Mouse (Mus musculus) stomach, embryonic 16.5 days (tissue): Measurements from ENCODE around the gene Tbx1. TPM values are rescaled to one million over a fixed set of nuclear protein-coding genes. Genes with fewer than 3 reads are reported as not detected.
A peak's percentile ranks its signal among the peaks of the same experiment; 100 is the strongest.
"Not testable (repeated sequence)": the region's sequence is repeated elsewhere in the genome, so short reads cannot be mapped to it uniquely, and the experiment has no call there.

Experiments
- ATAC-seq: fragments of 200-750 bp; cut with Nextera tagmentation; 2 replicates; pipeline ENCODE4 v1.8.0; 2017; ENCODE audit warnings: moderate number of reproducible peaks, moderate TSS enrichment; ENCODE audit not compliant: insufficient read depth, low FRiP score
- H3K27ac ChIP-seq: fragments of 300-500 bp; sonication (generic); 2 replicates; pipeline ENCODE4 v1.5.1; 2014; ENCODE audit warnings: low read length
- H3K27me3 ChIP-seq: fragments of 300-500 bp; sonication (generic); 2 replicates; pipeline ENCODE4 v1.6.1; 2014; ENCODE audit warnings: low read length, control low read depth, mixed read lengths; ENCODE audit not compliant: control insufficient read depth, insufficient read depth
- H3K36me3 ChIP-seq: fragments of 300-500 bp; sonication (generic); 2 replicates; pipeline ENCODE4 v1.6.1; 2014; ENCODE audit warnings: low read length; ENCODE audit not compliant: control insufficient read depth, insufficient read depth
- H3K4me1 ChIP-seq: fragments of 300-500 bp; sonication (generic); 2 replicates; pipeline ENCODE4 v1.6.1; 2014; ENCODE audit warnings: low read length, control low read depth, mixed read lengths; ENCODE audit not compliant: control insufficient read depth, insufficient read depth
- H3K4me2 ChIP-seq: fragments of 300-500 bp; sonication (generic); 2 replicates; pipeline ENCODE4 v1.6.1; 2014; ENCODE audit warnings: low read depth, low read length, mixed read lengths
- H3K4me3 ChIP-seq: fragments of 300-500 bp; sonication (generic); replicated peaks from 2 replicates; pipeline ENCODE4 v1.5.1; 2014; ENCODE audit warnings: mild to moderate bottlenecking, low read length
- H3K9ac ChIP-seq: fragments of 300-500 bp; sonication (generic); 2 replicates; pipeline ENCODE4 v1.6.1; 2014; ENCODE audit warnings: low read length
- H3K9me3 ChIP-seq: fragments of 300-500 bp; sonication (generic); replicated peaks from 2 replicates; pipeline ENCODE4 v1.6.1; 2016; ENCODE audit warnings: low read length, control low read depth; ENCODE audit not compliant: control insufficient read depth
- WGBS: fragments of 180-500 bp; shearing (Covaris S2); extraction: QIAGEN DNeasy Blood & Tissue Kit; methylation state at CpG from one replicate; pipeline ENCODE4 v1.1.7; 2014; 5-methylcytosine and 5-hydroxymethylcytosine counted together
- polyA plus RNA-seq: library from polyadenylated mRNA; unstranded; fragments of >200 nt; fragmentation: Nextera tagmentation; extraction: Ambion mirVana; gene quantifications from 2 replicates; pipeline ENCODE4 v1.2.1, GENCODE M21; 2015

The Tbx1 gene
- polyA plus RNA-seq, 1 experiment from 2014 or later = 0.84 TPM

DNA sequence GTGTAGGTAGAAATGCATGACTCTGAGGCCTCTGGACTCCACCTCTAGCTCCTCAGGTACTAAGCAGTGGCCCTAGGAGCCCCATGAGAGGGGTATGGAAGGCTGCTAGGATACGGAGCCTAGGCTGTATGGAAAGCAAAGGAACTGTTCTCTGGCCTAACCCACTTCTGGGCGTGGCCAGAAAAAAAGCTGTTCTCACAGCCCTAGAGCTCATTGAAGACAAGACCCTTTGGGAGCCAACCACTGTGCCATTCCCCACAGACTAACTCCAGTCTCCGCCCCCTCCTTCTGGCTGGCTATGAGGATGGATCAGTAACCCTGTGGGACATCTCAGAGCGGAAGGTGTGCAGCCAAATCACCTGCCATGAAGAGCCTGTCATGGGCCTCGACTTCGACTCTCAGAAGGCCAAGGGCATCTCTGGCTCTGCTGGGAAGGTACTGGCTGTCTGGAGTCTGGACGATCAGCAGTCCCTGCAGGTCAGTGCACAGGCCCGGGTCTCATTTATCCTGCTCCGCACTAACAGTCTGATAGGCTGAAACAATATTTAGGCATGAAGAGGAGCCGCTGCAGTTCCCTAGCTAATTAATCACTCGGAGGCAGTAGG lies 38.3 kb downstream of the Tbx1 start:
- 45% methylated on average over 11 of the region's 11 CpGs for WGBS
- Histone ChIP-seq H3K4me1 (peaks cover 2% of the 10 kb centered on the region; the same call in 1 of the 2 replicates), H3K9ac (no peak overlapping the region), H3K4me3 (no peak overlapping the region), H3K27ac (no peak overlapping the region), H3K4me2 (no peak overlapping the region), H3K27me3 (no peaks in the 10 kb centered on the region), H3K9me3 (no peaks in the 10 kb centered on the region), H3K36me3 (no peaks in the 10 kb centered on the region)
- ATAC-seq = no peak

DNA sequence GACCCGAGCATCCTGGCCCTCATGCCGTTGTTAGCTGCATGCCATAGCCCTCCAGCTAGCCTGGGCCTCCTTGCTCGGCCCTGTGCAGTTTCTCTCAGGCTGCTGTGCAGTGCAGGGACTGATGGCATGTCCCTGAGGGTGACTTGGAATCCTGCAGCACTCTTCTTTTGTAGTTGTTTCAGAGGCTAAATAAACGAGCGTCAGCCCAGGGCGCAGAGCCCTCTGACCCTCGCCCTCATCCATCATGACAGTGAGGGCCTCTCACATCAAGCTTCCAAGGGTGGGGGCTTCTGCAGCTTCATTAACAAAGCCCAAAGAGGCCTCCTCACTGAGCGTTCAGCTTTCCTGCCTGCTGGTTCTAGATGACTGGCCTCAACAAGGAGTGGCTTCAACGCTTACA lies 38.9 kb downstream of the Tbx1 start:
- Histone ChIP-seq H3K4me2 (no peak overlapping the region), H3K4me3 (no peak overlapping the region), H3K36me3 (no peaks in the 10 kb centered on the region), H3K27me3 (no peaks in the 10 kb centered on the region), H3K9ac (0 out of 2 replicates have a peak overlapping the region, but pooled peaks have one; percentile 27), H3K9me3 (no peaks in the 10 kb centered on the region), H3K27ac (no peak overlapping the region), H3K4me1 (peaks cover 2% of the 10 kb centered on the region; the same call in 1 of the 2 replicates)
- WGBS = 28% methylated on average over 9 of the region's 9 CpGs
- no peak for ATAC-seq

DNA sequence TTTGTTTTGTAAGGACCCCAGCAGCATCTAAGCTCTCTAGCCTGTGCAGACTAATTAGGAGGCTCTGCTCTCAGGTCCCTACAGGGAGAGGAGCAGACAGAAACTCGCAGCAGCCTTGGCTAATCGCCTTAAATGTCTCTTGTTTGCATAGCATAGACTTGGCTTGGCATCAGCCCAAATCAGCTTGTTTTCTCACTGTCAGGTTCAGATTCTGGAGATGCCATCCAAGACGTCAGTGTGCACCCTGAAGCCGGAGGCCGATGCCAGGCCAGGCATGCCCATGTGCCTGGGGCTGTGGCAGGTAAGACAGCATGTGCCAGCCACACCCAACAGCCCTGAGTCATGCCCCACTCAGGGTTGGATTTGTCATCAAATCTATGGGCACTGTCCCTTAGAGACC lies 42.6 kb downstream of the Tbx1 start:
- 65% methylated on average over 5 of the region's 5 CpGs for WGBS
- H3K4me1 ChIP-seq = peaks cover 2% of the 10 kb centered on the region; the same call in 1 of the 2 replicates
- ATAC-seq = no peak

DNA sequence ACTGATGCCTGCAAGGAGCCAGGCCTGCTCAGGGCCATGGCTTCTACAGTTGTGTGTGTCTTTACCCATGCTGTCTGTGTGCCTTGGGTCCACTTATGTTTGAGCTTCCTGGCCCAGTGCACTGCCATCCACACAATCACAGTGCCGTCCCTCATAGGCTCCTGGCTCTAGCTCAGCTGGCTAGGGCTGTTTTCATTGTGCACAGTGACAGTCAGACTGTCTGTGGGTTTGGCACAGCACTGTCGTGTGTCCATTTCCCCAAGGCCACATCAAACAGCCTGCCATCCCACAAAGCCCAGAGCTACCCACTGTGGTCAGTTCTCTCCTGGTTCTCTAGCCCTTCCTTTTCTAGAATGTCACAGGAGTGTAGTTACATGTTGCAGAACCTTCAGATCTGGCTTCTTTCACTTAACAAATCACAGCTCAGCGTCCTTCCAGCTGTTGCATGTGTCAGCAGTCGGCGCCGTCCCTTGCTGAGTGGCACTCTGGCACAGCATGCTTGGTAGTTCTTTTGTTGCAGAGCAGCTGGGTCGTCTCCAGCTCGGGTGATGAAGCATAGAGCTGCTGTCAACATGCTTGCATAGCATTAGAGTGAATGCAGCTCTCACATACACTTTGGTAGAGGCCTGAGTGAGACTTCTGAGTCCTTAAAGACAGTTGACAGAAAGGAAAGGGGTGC lies 47.2 kb downstream of the Tbx1 start:
- H3K4me1 ChIP-seq = no peaks in the 10 kb centered on the region
- ATAC-seq = no peak

More for the DNA sequence above, 42.6 kb downstream of the Tbx1 start:
- Histone ChIP-seq H3K4me2 (no peak overlapping the region), H3K36me3 (no peaks in the 10 kb centered on the region), H3K9ac (no peak overlapping the region), H3K9me3 (no peaks in the 10 kb centered on the region), H3K4me3 (no peak overlapping the region), H3K27ac (no peak overlapping the region), H3K27me3 (no peaks in the 10 kb centered on the region)

DNA sequence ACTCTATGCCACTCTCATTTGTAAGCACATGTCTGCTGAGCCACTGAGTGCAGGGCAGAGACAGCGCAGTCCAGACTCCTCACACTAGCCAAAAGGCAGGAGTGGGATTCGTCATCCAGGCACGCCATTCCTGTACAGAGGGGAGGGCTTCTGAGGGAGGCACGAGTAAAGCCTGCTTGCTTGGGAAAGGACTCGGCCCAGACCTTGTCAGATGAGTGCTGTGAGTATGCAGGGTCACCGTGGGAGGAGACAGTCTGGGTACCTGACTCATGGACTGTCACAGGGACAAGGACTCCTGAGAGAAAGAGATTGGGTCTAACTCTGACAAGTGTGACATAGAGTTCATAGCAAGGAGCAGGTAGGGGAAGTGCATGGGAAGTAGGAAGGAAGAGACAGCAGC lies 51.2 kb downstream of the Tbx1 start:
- no peak overlapping the region for H3K9ac ChIP-seq

More for the DNA sequence above, 47.2 kb downstream of the Tbx1 start:
- Histone ChIP-seq H3K4me3 (no peak overlapping the region), H3K27me3 (no peaks in the 10 kb centered on the region), H3K9ac (no peak overlapping the region), H3K36me3 (no peaks in the 10 kb centered on the region), H3K4me2 (no peak overlapping the region), H3K27ac (no peak overlapping the region), H3K9me3 (no peaks in the 10 kb centered on the region)
- WGBS = 56% methylated on average over 8 of the region's 8 CpGs

DNA sequence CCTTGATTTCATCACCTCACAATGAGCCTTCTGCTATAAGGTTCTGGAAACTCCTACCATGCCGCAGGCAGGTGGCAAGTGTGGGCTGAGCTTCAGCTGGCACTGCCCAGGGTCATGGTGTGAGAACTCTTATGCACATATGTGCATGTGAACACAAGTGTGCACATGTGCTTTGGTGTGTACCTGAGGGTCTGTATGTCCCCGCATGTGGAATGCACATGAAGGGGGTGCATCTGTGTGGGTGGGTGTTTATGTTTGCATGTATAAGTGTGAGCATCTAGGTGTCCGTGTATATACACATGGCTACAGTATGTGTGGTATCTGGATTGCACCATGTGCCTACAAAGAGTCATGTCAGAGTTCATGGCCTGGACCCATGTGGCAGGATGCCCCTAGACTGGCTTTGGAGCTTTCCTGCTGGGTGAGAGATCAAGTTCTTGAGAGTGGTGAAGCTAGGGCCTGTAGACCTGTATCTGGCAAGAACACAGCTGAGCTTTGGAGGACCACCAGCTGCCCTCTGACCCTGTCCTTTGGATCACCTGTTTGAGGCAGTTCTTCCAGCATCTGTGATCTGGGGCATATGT lies 53.0 kb downstream of the Tbx1 start:
- WGBS = 90% methylated on average over 3 of the region's 3 CpGs
- H3K9ac ChIP-seq = no peak overlapping the region
- no peaks in the 10 kb centered on the region for H3K36me3 ChIP-seq
- H3K4me3 ChIP-seq = no peak overlapping the region
- ATAC-seq = no peak
- no peaks in the 10 kb centered on the region for H3K9me3 ChIP-seq
- no peak overlapping the region for H3K4me2 ChIP-seq
- H3K27ac ChIP-seq = no peak overlapping the region
- H3K4me1 ChIP-seq = no peaks in the 10 kb centered on the region
- no peaks in the 10 kb centered on the region for H3K27me3 ChIP-seq

More for the DNA sequence above, 51.2 kb downstream of the Tbx1 start:
- Histone ChIP-seq H3K4me3 (no peak overlapping the region), H3K9me3 (no peaks in the 10 kb centered on the region), H3K4me1 (no peaks in the 10 kb centered on the region), H3K27ac (no peak overlapping the region), H3K27me3 (no peaks in the 10 kb centered on the region), H3K4me2 (no peak overlapping the region), H3K36me3 (no peaks in the 10 kb centered on the region)
- ATAC-seq = no peak
- 57% methylated on average over 6 of the region's 6 CpGs for WGBS

DNA sequence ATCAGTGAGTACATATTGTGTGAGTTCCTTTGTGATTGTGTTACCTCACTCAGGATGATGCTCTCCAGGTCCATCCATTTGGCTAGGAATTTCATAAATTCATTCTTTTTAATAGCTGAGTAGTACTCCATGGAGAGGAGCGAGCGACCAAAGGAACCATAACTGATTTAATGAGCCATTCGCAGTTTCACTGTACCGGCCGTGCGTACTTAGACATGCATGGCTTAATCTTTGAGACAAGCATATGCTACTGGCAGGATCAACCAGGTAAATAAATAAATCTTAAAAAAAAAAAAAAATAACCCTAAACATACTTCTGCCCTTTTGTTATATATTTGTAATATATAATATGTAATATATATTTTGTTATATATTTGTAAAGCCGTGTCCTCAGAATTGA lies 57.4 kb downstream of the Tbx1 start:
- peak; percentile 100 for ATAC-seq
- not testable (repeated sequence) for H3K4me2 ChIP-seq, H3K4me1 ChIP-seq, H3K27me3 ChIP-seq, H3K36me3 ChIP-seq, H3K4me3 ChIP-seq, H3K9me3 ChIP-seq, H3K9ac ChIP-seq, H3K27ac ChIP-seq
- WGBS = 98% methylated on average over 7 of the region's 7 CpGs

Other genes starting within 250 kb of the Tbx1 start
- gene Tango2, start 242.6 kb downstream of the Tbx1 start, polyA plus RNA-seq = 27.6 and 32.7 TPM in 2 replicates
- gene Arvcf, start 242.5 kb downstream of the Tbx1 start, polyA plus RNA-seq = 25.3 and 26.0 TPM in 2 replicates
- gene Txnrd2, start 164.3 kb downstream of the Tbx1 start, polyA plus RNA-seq = 19.2 and 23.7 TPM in 2 replicates
- gene Comt, start 163.8 kb downstream of the Tbx1 start, polyA plus RNA-seq = 105 and 119 TPM in 2 replicates
- 11.7 and 11.9 TPM in 2 replicates for gene Gnb1l, start 92.0 kb downstream of the Tbx1 start, polyA plus RNA-seq
- gene Rtl10, start 91.8 kb downstream of the Tbx1 start, polyA plus RNA-seq = 2.1 and 3.2 TPM in 2 replicates
- gene Gp1bb, start 31.7 kb upstream of the Tbx1 start, polyA plus RNA-seq = 0.68 and 0.74 TPM in 2 replicates
- gene Gm49601, start 35.8 kb upstream of the Tbx1 start, polyA plus RNA-seq = 3.1 and 4.2 TPM in 2 replicates
- 26.8 and 37.7 TPM in 2 replicates for gene Sept5, start 39.3 kb upstream of the Tbx1 start, polyA plus RNA-seq
- gene Cldn5, start 186.2 kb upstream of the Tbx1 start, polyA plus RNA-seq = 25.8 and 30.4 TPM in 2 replicates
- gene Ufd1, start 221.1 kb upstream of the Tbx1 start, polyA plus RNA-seq = 79.1 and 80.0 TPM in 2 replicates
- 30.9 and 33.4 TPM in 2 replicates for gene Cdc45, start 221.3 kb upstream of the Tbx1 start, polyA plus RNA-seq
- 47.8 and 49.1 TPM in 2 replicates for gene 2510002D24Rik, start 245.9 kb upstream of the Tbx1 start, polyA plus RNA-seq
- gene Gm28539, start 245.9 kb upstream of the Tbx1 start, polyA plus RNA-seq = not detected in 2 replicates